Mouse (Mus musculus) forelimb bud, embryonic 11.5 days (tissue): ENCODE measurements around the gene Saa4.
"Not testable (repeated sequence)": the region's sequence is repeated elsewhere in the genome, so short reads cannot be mapped to it uniquely, and the experiment has no call there.

Experiments
- DNase-seq: peaks from one replicate; pipeline ENCODE4 v3.0.0-alpha.2; 2012; ENCODE audit warnings: low read depth, low spot score

Gene Saa4

DNA sequence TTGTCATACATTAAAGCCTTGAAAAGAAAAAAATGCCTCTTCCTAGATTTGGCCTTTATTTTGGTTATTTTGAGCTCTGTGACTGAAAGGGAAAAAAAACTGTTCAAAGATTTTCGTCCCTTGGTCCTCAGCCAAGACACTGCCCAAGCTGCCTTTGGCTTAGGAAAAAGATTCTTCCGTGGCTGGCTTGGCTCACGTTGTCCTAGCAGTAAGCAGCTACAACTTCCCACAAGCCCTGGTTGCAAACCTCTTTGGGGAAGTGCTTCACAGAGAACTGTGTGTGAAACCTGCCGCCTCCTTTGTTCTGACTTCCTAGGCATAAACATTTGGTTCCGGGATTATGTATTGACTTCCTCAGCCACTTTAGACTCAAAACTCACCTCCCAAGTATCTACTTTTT lies 15.5 kb downstream of the Saa4 start:
- no peak for DNase-seq

DNA sequence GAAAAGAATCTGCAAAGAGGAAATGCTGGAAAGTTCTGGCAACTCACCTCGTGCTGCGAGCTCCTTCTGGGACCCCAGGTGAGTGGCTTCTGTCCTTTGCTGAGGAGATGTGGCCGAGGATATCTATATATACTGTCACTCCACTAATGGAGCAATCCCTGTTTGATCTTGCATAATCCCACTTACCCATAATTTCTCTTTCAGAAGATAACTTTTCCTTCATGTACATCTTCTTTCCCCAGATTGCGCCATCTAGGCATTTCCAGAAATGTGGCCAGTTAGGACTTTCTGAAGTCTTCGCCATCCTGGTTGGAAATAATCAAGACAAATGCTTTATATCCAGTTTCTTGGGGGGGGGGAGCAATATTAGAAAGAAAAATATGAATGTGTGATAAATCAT lies 16.8 kb downstream of the Saa4 start, which contains the start of gene Saa3:
Gene Saa3 (minus strand): TSS at position 101 of the 400 bp plus-strand sequence.
- DNase-seq: no peak

DNA sequence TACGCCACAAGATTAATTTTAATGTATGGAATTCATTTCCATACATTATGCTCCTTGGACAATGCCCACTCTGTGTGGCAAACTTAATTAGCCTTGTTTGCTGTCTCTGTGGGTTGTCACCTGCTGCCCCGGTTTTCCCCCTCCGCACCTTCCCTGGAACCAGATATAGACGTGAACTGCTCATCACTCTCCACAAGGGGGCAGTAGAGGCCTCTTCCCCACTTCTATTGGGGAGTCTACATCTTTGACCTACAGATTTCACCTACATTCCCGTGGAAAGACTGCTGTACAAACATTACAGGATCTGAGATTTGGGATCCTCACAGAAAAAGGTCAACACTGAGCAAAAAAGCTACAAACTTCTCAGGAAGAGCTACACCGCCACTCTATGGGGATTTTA lies 17.9 kb downstream of the Saa4 start:
- peak; percentile 65 for DNase-seq

DNA sequence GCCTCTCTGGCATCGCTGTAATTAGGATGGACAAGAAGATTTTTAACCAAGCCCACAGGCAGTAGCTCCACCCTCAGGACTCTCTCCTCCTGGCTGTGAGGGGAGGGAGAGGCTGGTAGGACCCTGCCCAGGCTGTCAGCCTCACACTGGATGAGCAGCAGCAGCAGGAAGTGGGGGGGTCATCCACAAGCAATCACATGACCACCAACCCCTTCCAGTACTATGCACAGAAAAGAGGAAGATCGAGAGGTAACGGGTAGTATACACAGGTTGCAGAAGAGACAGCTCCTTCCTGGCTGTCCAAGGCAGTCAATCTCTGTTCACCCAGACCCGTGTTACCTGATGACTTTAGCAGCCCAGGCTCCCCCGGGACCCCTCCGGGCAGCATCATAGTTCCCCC lies 20.2 kb downstream of the Saa4 start:
- no peak for DNase-seq

DNA sequence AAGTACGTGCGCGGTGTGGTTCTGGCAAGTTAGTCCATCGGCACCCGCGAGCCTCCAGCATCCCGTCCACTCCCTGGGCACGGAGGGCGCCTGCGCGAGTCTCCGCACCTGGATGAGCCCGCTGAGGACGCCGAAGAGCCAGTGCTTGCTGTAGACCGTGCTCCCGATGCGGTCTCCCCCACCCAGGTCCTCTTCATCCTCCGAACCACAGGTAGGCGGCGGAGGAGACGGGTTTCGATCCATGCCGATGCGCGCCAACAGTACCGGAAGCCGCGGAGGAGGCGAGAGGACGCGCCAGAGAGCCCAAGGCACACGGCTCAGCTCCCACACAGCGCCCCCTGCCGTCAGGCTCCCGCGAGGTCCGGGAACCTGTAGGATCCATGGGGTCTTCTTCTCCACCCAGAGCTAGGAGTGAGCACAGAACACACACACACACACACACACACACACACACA lies 22.0 kb downstream of the Saa4 start, which contains the start of gene Saal1:
Gene Saal1 (minus strand): TSS at position 291 of the 455 bp plus-strand sequence.
- peak; percentile 93 for DNase-seq

DNA sequence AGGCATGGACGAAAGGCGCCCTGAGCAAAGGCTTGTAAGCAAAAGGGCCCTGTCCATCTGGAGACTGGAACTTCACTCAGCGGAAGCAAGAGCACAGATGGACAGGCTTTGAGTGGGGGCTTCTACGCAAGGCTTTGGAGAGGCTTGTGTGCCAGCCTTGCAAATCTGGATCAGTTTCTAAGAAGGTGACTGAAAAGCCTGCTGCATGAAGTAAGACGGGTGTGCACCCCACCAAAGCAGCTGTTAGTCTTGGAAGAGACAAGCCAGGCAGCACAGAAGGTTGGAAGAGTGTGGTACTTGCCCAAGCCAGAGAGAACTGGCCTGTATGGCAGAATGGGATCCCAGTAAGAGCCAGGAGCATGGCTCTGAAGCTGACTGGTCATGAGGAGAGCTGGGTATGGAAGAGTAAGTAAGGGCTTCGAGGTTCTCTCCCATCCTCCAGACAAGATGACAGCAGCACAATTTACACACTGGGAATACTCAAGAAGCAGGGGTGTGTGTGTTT lies 31.8 kb downstream of the Saa4 start:
- no peak for DNase-seq

DNA sequence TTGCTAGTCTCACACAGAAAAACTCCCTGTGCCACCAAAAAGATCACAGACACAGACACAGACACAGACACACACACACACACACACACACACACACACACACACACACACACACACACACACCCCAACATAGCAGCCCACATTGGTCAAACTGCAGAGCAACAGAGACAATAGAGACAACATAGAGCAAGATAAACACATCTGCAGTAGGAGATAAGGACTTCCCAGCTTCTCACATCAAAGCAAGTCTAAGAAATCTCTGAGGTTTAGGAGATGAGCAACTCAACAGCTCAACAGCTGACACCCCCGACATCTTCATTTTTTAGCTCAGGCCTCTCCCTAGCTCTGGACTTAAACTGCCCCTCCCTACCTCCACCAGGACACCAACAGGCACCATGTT lies 35.6 kb downstream of the Saa4 start:
- DNase-seq: no peak

DNA sequence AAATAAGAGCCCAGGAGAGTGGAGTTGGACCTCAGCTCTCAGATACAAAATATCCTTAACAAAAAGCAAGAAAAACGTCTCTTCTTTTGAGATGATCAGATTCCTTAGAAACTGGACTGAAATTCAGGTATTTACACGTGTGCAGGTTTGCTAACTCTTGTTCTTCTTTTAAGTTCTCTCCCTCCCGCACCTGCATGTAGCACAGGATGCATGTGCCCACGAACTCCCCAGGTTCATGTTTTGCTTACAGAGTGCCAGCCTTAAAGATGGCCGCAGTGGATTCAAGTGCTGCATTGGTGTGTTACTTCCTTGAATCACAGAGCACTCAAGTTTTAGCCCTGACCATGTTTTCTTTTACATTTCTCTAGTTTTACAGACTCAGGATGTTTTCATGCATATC lies 45.6 kb downstream of the Saa4 start:
- no peak for DNase-seq

DNA sequence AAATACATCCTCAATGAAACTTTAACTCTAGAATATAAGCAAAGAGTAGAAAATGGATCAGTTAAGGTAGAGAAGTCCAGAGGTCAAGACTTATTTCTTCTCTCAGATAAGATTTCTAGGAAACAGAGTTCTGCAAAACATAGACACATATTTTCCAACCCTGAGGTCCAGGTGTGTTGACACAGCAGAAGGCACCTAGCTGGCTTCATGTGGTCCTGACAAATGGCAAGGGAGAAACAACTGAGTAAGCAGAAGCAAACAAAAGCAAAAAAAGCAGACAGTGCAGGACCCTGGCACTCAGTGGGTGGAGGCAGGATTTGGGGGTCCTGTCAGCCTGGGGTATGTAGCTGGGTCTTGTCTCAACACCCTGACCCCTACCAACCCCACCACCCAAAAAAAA lies 51.7 kb downstream of the Saa4 start:
- DNase-seq: no peak

DNA sequence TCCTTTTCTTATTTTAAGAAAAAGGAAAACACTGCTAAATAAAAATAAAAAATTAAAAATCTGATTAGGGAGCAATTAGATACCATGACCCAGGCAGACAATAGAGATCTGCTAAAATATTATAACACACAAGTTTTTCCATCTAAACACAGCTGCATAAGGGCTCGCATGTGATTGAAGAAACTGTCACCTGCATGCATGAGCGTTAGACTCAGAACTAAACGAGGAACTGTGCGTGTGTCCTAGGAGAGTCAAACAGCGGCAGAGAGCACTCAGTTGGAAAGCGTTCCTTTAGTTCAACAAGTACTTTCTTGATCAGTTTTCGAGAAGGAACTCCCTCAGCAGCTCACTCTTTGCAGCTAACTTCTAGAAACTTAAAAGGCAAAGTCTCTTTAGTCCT lies 53.4 kb downstream of the Saa4 start:
- not testable (repeated sequence) for DNase-seq

DNA sequence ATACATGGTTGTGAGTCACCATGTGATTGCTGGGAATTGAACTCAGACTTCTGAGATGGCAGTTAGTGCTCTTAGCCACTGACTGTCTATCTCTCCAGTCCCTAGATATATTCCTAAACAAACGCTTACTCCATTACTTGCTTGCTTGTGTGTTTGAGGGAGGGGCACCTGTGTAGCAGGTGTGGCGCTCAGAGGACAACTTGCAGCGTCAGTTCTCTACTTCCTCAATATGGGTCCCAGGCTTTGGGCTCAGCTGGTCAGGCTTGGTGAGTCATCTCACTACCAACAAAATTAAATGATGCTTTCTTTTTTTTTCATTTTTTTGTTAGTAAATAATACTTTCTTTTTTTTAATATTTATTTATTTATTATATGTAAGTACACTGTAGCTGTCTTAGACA lies 54.0 kb downstream of the Saa4 start:
- DNase-seq: no peak
